Mouse (Mus musculus): ENCODE data around the gene Tnr. TPM values are rescaled to one million over a fixed set of nuclear protein-coding genes. Genes with fewer than 3 reads are reported as not detected.
A peak's percentile ranks its signal among the peaks of the same experiment; 100 is the strongest.

Tnr gene
- polyA plus RNA-seq, 1 experiment, result not detected

GRCm38 (mm10) chr1:159773671-159774070 is 250.1 kb downstream of the Tnr start:
- no peak for TF ChIP-seq POLR2A (IDR thresholded peaks at IDR 0.05; ENCODE audit: insufficient read depth, low read depth, low read length)
- TF ChIP-seq CTCF (IDR thresholded peaks at IDR 0.05; ENCODE audit: insufficient read depth, low read depth, low read length), result no peak
- 45% methylated on average over 12 of the region's 12 CpGs for WGBS
- H3K4me1 ChIP-seq (ENCODE audit: control insufficient read depth, insufficient read depth, low read length), result peaks cover 9% of the 10 kb centered on the region
- no peak overlapping the region for H3K4me3 ChIP-seq (ENCODE audit: insufficient read depth, low read depth, low read length)
- H3K27ac ChIP-seq (ENCODE audit: insufficient read depth, low read depth, low read length), result no peak overlapping the region

- Histone ChIP-seq H3K4me3 (ENCODE audit: insufficient read depth, low read depth, low read length) (no peak overlapping the region), H3K4me1 (ENCODE audit: control insufficient read depth, insufficient read depth, low read length) (peaks cover 9% of the 10 kb centered on the region), H3K27ac (ENCODE audit: insufficient read depth, low read depth, low read length) (no peak overlapping the region)
- no peak for TF ChIP-seq POLR2A (IDR thresholded peaks at IDR 0.05; ENCODE audit: insufficient read depth, low read depth, low read length)
- 74% methylated on average over 3 of the region's 3 CpGs for WGBS
Observed at GRCm38 (mm10) chr1:159775168-159775567, 251.6 kb downstream of the Tnr start.

GRCm38 (mm10) chr1:159777107-159777506 is 253.5 kb downstream of the Tnr start:
- WGBS, result 57% methylated on average over 3 of the region's 3 CpGs
- H3K4me1 ChIP-seq (ENCODE audit: control insufficient read depth, insufficient read depth, low read length), result peaks cover 9% of the 10 kb centered on the region
- no peak overlapping the region for H3K4me3 ChIP-seq (ENCODE audit: insufficient read depth, low read depth, low read length)
- no peak overlapping the region for H3K27ac ChIP-seq (ENCODE audit: insufficient read depth, low read depth, low read length)
- TF ChIP-seq CTCF (IDR thresholded peaks at IDR 0.05; ENCODE audit: insufficient read depth, low read depth, low read length) (no peak), POLR2A (IDR thresholded peaks at IDR 0.05; ENCODE audit: insufficient read depth, low read depth, low read length) (no peak)

- WGBS, result 70% methylated on average over 3 of the region's 3 CpGs
- Histone ChIP-seq H3K27ac (ENCODE audit: insufficient read depth, low read depth, low read length) (no peak overlapping the region), H3K4me3 (ENCODE audit: insufficient read depth, low read depth, low read length) (no peak overlapping the region), H3K4me1 (ENCODE audit: control insufficient read depth, insufficient read depth, low read length) (no peaks in the 10 kb centered on the region)
- TF ChIP-seq POLR2A (IDR thresholded peaks at IDR 0.05; ENCODE audit: insufficient read depth, low read depth, low read length) (no peak), CTCF (IDR thresholded peaks at IDR 0.05; ENCODE audit: insufficient read depth, low read depth, low read length) (no peak)
Observed at GRCm38 (mm10) chr1:159779424-159779823, 255.9 kb downstream of the Tnr start.

- no peaks in the 10 kb centered on the region for H3K4me1 ChIP-seq (ENCODE audit: control insufficient read depth, insufficient read depth, low read length)
- 42% methylated on average over 5 of the region's 5 CpGs for WGBS
- TF ChIP-seq CTCF (IDR thresholded peaks at IDR 0.05; ENCODE audit: insufficient read depth, low read depth, low read length) (0 out of 2 replicates have a peak, but pooled peaks have one; percentile 37), POLR2A (IDR thresholded peaks at IDR 0.05; ENCODE audit: insufficient read depth, low read depth, low read length) (no peak)
- no peak overlapping the region for H3K4me3 ChIP-seq (ENCODE audit: insufficient read depth, low read depth, low read length)
- H3K27ac ChIP-seq (ENCODE audit: insufficient read depth, low read depth, low read length), result no peak overlapping the region
Observed at GRCm38 (mm10) chr1:159783842-159784241, 260.3 kb downstream of the Tnr start.

- Histone ChIP-seq H3K4me3 (ENCODE audit: insufficient read depth, low read depth, low read length) (no peak overlapping the region), H3K27ac (ENCODE audit: insufficient read depth, low read depth, low read length) (no peak overlapping the region), H3K4me1 (ENCODE audit: control insufficient read depth, insufficient read depth, low read length) (no peaks in the 10 kb centered on the region)
- TF ChIP-seq CTCF (IDR thresholded peaks at IDR 0.05; ENCODE audit: insufficient read depth, low read depth, low read length) (no peak), POLR2A (IDR thresholded peaks at IDR 0.05; ENCODE audit: insufficient read depth, low read depth, low read length) (no peak)
- 81% methylated on average over 4 of the region's 4 CpGs for WGBS
Observed at GRCm38 (mm10) chr1:159788312-159788711, 264.7 kb downstream of the Tnr start.

- no peaks in the 10 kb centered on the region for H3K4me1 ChIP-seq (ENCODE audit: control insufficient read depth, insufficient read depth, low read length)
- H3K27ac ChIP-seq (ENCODE audit: insufficient read depth, low read depth, low read length), result no peak overlapping the region
- TF ChIP-seq POLR2A (IDR thresholded peaks at IDR 0.05; ENCODE audit: insufficient read depth, low read depth, low read length) (no peak), CTCF (IDR thresholded peaks at IDR 0.05; ENCODE audit: insufficient read depth, low read depth, low read length) (no peak)
- H3K4me3 ChIP-seq (ENCODE audit: insufficient read depth, low read depth, low read length), result no peak overlapping the region
- 100% methylated on average over 2 of the region's 2 CpGs for whole genome bisulfite sequencing
Observed at GRCm38 (mm10) chr1:159792546-159792945, 269.0 kb downstream of the Tnr start.

GRCm38 (mm10) chr1:159796021-159796420 is 272.5 kb downstream of the Tnr start:
- H3K27ac ChIP-seq (ENCODE audit: insufficient read depth, low read depth, low read length), result no peak overlapping the region
- TF ChIP-seq POLR2A (IDR thresholded peaks at IDR 0.05; ENCODE audit: insufficient read depth, low read depth, low read length), result no peak
- TF ChIP-seq CTCF (IDR thresholded peaks at IDR 0.05; ENCODE audit: insufficient read depth, low read depth, low read length), result no peak
- 93% methylated on average over 2 of the region's 2 CpGs for WGBS

GRCm38 (mm10) chr1:159800366-159800765 is 276.8 kb downstream of the Tnr start:
- H3K4me3 ChIP-seq (ENCODE audit: insufficient read depth, low read depth, low read length), result no peak overlapping the region
- TF ChIP-seq POLR2A (IDR thresholded peaks at IDR 0.05; ENCODE audit: insufficient read depth, low read depth, low read length) (no peak), CTCF (IDR thresholded peaks at IDR 0.05; ENCODE audit: insufficient read depth, low read depth, low read length) (no peak)
- H3K27ac ChIP-seq (ENCODE audit: insufficient read depth, low read depth, low read length), result no peak overlapping the region
- H3K4me1 ChIP-seq (ENCODE audit: control insufficient read depth, insufficient read depth, low read length), result no peaks in the 10 kb centered on the region
- WGBS, result 79% methylated on average over 5 of the region's 5 CpGs

More at GRCm38 (mm10) chr1:159796021-159796420, 272.5 kb downstream of the Tnr start:
- Histone ChIP-seq H3K4me1 (ENCODE audit: control insufficient read depth, insufficient read depth, low read length) (no peaks in the 10 kb centered on the region), H3K4me3 (ENCODE audit: insufficient read depth, low read depth, low read length) (no peak overlapping the region)

- WGBS, result 52% methylated on average over 4 of the region's 4 CpGs
- TF ChIP-seq POLR2A (IDR thresholded peaks at IDR 0.05; ENCODE audit: insufficient read depth, low read depth, low read length) (no peak), CTCF (IDR thresholded peaks at IDR 0.05; ENCODE audit: insufficient read depth, low read depth, low read length) (no peak)
- H3K4me3 ChIP-seq (ENCODE audit: insufficient read depth, low read depth, low read length), result no peak overlapping the region
- no peaks in the 10 kb centered on the region for H3K4me1 ChIP-seq (ENCODE audit: control insufficient read depth, insufficient read depth, low read length)
- H3K27ac ChIP-seq (ENCODE audit: insufficient read depth, low read depth, low read length), result no peak overlapping the region
Observed at GRCm38 (mm10) chr1:159801753-159802152, 278.2 kb downstream of the Tnr start.
